Mouse (Mus musculus): ENCODE results near the gene Elp4. TPM values are rescaled to one million over a fixed set of nuclear protein-coding genes. Genes with fewer than 3 reads are reported as not detected.

Gene Elp4
- polyA plus RNA-seq, 1 experiment = 2.9 TPM

- H3K36me3 ChIP-seq (ENCODE audit: control insufficient read depth, insufficient read depth, low read length) = no peaks in the 10 kb centered on the region
- 88% methylated on average over 3 of the region's 3 CpGs for WGBS
- no peak for DNase-seq (ENCODE audit: low read depth in 1 of 2, low spot score in 2 of 2)
- no peaks in the 10 kb centered on the region for H3K27me3 ChIP-seq (ENCODE audit: control insufficient read depth, insufficient read depth, low read length)
- H3K4me3 ChIP-seq (ENCODE audit: extremely low read depth, insufficient read depth, insufficient read length) = no peak overlapping the region
- no peaks in the 10 kb centered on the region for H3K4me1 ChIP-seq (ENCODE audit: control insufficient read depth, insufficient read depth, insufficient read length)
- H3K27ac ChIP-seq (ENCODE audit: insufficient read depth, low read length) = no peak overlapping the region
- TF ChIP-seq CTCF (IDR thresholded peaks at IDR 0.05; ENCODE audit: extremely low read depth, insufficient read depth, insufficient read length, insufficient replicate concordance) = no peak
- no peak for TF ChIP-seq POLR2A (IDR thresholded peaks at IDR 0.05; ENCODE audit: low read depth, low read length)
Observed at GRCm38 (mm10) chr2:105709126-105709525, 195.2 kb downstream of the Elp4 start.

- peaks cover 3% of the 10 kb centered on the region; the same call in 1 of the 2 replicates for H3K36me3 ChIP-seq (ENCODE audit: control insufficient read depth, insufficient read depth, low read length)
- no peak for DNase-seq (ENCODE audit: low read depth in 1 of 2, low spot score in 2 of 2)
- no peaks in the 10 kb centered on the region for H3K4me1 ChIP-seq (ENCODE audit: control insufficient read depth, insufficient read depth, insufficient read length)
- TF ChIP-seq POLR2A (IDR thresholded peaks at IDR 0.05; ENCODE audit: low read depth, low read length) (no peak), CTCF (IDR thresholded peaks at IDR 0.05; ENCODE audit: extremely low read depth, insufficient read depth, insufficient read length, insufficient replicate concordance) (no peak)
- no peaks in the 10 kb centered on the region for H3K27me3 ChIP-seq (ENCODE audit: control insufficient read depth, insufficient read depth, low read length)
- H3K27ac ChIP-seq (ENCODE audit: insufficient read depth, low read length) = no peak overlapping the region
- no peak overlapping the region for H3K4me3 ChIP-seq (ENCODE audit: extremely low read depth, insufficient read depth, insufficient read length)
- 83% methylated on average over 2 of the region's 2 CpGs for WGBS
Observed at GRCm38 (mm10) chr2:105705320-105705719, 199.0 kb downstream of the Elp4 start.

- 95% methylated on average over 10 of the region's 10 CpGs for WGBS
- H3K27me3 ChIP-seq (ENCODE audit: control insufficient read depth, insufficient read depth, low read length) = no peaks in the 10 kb centered on the region
- no peak for TF ChIP-seq CTCF (IDR thresholded peaks at IDR 0.05; ENCODE audit: extremely low read depth, insufficient read depth, insufficient read length, insufficient replicate concordance)
- TF ChIP-seq POLR2A (IDR thresholded peaks at IDR 0.05; ENCODE audit: low read depth, low read length) = no peak
- no peaks in the 10 kb centered on the region for H3K4me1 ChIP-seq (ENCODE audit: control insufficient read depth, insufficient read depth, insufficient read length)
- DNase-seq (ENCODE audit: low read depth in 1 of 2, low spot score in 2 of 2) = no peak
- no peak overlapping the region for H3K4me3 ChIP-seq (ENCODE audit: extremely low read depth, insufficient read depth, insufficient read length)
- H3K36me3 ChIP-seq (ENCODE audit: control insufficient read depth, insufficient read depth, low read length) = peaks cover 3% of the 10 kb centered on the region; the same call in 1 of the 2 replicates
- no peak overlapping the region for H3K27ac ChIP-seq (ENCODE audit: insufficient read depth, low read length)
Observed at GRCm38 (mm10) chr2:105702586-105702985, 201.8 kb downstream of the Elp4 start.

- 92% methylated on average over 4 of the region's 4 CpGs for WGBS
- DNase-seq (ENCODE audit: low read depth in 1 of 2, low spot score in 2 of 2) = no peak
Observed at GRCm38 (mm10) chr2:105701781-105702180, 202.6 kb downstream of the Elp4 start.

DNA sequence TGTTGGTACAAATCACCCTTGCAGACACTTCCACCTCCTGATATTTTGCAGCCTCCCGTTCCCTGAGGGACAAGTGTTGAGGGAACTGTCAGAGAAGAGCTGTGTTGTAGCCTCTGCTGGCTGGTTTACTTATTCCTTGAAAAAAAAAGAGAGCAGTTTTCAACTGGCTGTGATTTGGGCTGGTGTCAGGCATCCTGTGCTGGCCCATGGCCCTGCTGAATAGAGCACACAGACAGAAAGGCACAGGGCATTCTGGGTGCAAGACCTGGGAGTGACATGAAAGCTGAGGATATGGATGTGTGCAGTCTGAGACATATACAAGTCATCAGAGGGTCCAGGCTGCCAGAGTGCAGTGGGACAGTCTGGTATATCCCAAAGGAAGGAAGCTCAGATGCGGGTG is 205.7 kb downstream of the Elp4 start:
- no peak for TF ChIP-seq POLR2A (IDR thresholded peaks at IDR 0.05; ENCODE audit: low read depth, low read length)
- TF ChIP-seq CTCF (IDR thresholded peaks at IDR 0.05; ENCODE audit: extremely low read depth, insufficient read depth, insufficient read length, insufficient replicate concordance) = no peak
- Histone ChIP-seq H3K27me3 (ENCODE audit: control insufficient read depth, insufficient read depth, low read length) (no peaks in the 10 kb centered on the region), H3K4me1 (ENCODE audit: control insufficient read depth, insufficient read depth, insufficient read length) (no peaks in the 10 kb centered on the region), H3K4me3 (ENCODE audit: extremely low read depth, insufficient read depth, insufficient read length) (no peak overlapping the region), H3K36me3 (ENCODE audit: control insufficient read depth, insufficient read depth, low read length) (peaks cover 3% of the 10 kb centered on the region; the same call in 1 of the 2 replicates), H3K27ac (ENCODE audit: insufficient read depth, low read length) (no peak overlapping the region)
- no peak for DNase-seq (ENCODE audit: low read depth in 1 of 2, low spot score in 2 of 2)
- WGBS = 94% methylated on average over 2 of the region's 2 CpGs

More at GRCm38 (mm10) chr2:105701781-105702180, 202.6 kb downstream of the Elp4 start:
- Histone ChIP-seq H3K27me3 (ENCODE audit: control insufficient read depth, insufficient read depth, low read length) (no peaks in the 10 kb centered on the region), H3K4me3 (ENCODE audit: extremely low read depth, insufficient read depth, insufficient read length) (no peak overlapping the region), H3K36me3 (ENCODE audit: control insufficient read depth, insufficient read depth, low read length) (peaks cover 3% of the 10 kb centered on the region; the same call in 1 of the 2 replicates), H3K4me1 (ENCODE audit: control insufficient read depth, insufficient read depth, insufficient read length) (no peaks in the 10 kb centered on the region), H3K27ac (ENCODE audit: insufficient read depth, low read length) (no peak overlapping the region)
- TF ChIP-seq POLR2A (IDR thresholded peaks at IDR 0.05; ENCODE audit: low read depth, low read length) (no peak), CTCF (IDR thresholded peaks at IDR 0.05; ENCODE audit: extremely low read depth, insufficient read depth, insufficient read length, insufficient replicate concordance) (no peak)

DNA sequence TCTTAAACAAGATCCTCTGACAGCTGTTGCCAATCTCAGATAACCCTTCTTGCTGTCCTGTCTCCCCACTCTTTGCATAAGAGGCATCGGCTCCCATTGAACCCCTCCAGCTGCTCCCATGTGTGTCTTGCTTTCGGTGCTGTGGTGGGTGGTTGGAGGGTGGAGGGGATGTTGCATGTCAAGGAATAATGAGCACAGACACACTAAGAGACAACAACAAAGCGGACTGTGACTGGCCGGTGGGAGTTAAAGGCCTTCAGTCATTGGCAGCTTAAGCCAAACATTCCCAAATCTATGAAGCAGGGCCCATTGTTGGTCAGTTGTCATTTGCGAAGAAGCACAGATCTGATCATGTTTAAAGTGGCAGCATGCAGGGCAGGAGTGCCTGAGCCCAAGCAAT is 206.6 kb downstream of the Elp4 start:
- Histone ChIP-seq H3K27me3 (ENCODE audit: control insufficient read depth, insufficient read depth, low read length) (no peaks in the 10 kb centered on the region), H3K4me1 (ENCODE audit: control insufficient read depth, insufficient read depth, insufficient read length) (no peaks in the 10 kb centered on the region), H3K27ac (ENCODE audit: insufficient read depth, low read length) (no peak overlapping the region), H3K4me3 (ENCODE audit: extremely low read depth, insufficient read depth, insufficient read length) (no peak overlapping the region), H3K36me3 (ENCODE audit: control insufficient read depth, insufficient read depth, low read length) (peaks cover 3% of the 10 kb centered on the region; the same call in 1 of the 2 replicates)
- no peak for TF ChIP-seq POLR2A (IDR thresholded peaks at IDR 0.05; ENCODE audit: low read depth, low read length)
- TF ChIP-seq CTCF (IDR thresholded peaks at IDR 0.05; ENCODE audit: extremely low read depth, insufficient read depth, insufficient read length, insufficient replicate concordance) = no peak
- no peak for DNase-seq (ENCODE audit: low read depth in 1 of 2, low spot score in 2 of 2)
- WGBS = 99% methylated on average over 5 of the region's 5 CpGs

- Histone ChIP-seq H3K27ac (ENCODE audit: insufficient read depth, low read length) (no peak overlapping the region), H3K27me3 (ENCODE audit: control insufficient read depth, insufficient read depth, low read length) (peaks cover 17% of the 10 kb centered on the region), H3K4me1 (ENCODE audit: control insufficient read depth, insufficient read depth, insufficient read length) (no peaks in the 10 kb centered on the region), H3K36me3 (ENCODE audit: control insufficient read depth, insufficient read depth, low read length) (no peaks in the 10 kb centered on the region), H3K4me3 (ENCODE audit: extremely low read depth, insufficient read depth, insufficient read length) (no peak overlapping the region)
- 20% methylated on average over 10 of the region's 10 CpGs for WGBS
- DNase-seq (ENCODE audit: low read depth in 1 of 2, low spot score in 2 of 2) = no peak
- no peak for TF ChIP-seq POLR2A (IDR thresholded peaks at IDR 0.05; ENCODE audit: low read depth, low read length)
Observed at GRCm38 (mm10) chr2:105691296-105691695, 213.1 kb downstream of the Elp4 start.

Measured in spleen, adult 2 months (tissue).